Mouse (Mus musculus) brain, embryonic 14.5 days (tissue): ENCODE data around the gene Zbtb11.

Experiments used
- CTCF ChIP-seq: fragments of 200-500 bp; IDR thresholded peaks from 2 replicates; pipeline ENCODE4 v1.5.1; 2012; ENCODE audit warnings: inconsistent platforms, mild to moderate bottlenecking, moderate library complexity, borderline replicate concordance; ENCODE audit not compliant: insufficient read depth, insufficient read length; ENCODE audit errors: extremely low read depth
- POLR2A ChIP-seq: fragments of 200-500 bp; IDR thresholded peaks from 2 replicates; pipeline ENCODE4 v1.6.1; 2012; ENCODE audit warnings: mild to moderate bottlenecking, inconsistent platforms, borderline replicate concordance; ENCODE audit not compliant: poor library complexity, insufficient read depth, insufficient read length, severe bottlenecking; ENCODE audit errors: extremely low read depth

DNA sequence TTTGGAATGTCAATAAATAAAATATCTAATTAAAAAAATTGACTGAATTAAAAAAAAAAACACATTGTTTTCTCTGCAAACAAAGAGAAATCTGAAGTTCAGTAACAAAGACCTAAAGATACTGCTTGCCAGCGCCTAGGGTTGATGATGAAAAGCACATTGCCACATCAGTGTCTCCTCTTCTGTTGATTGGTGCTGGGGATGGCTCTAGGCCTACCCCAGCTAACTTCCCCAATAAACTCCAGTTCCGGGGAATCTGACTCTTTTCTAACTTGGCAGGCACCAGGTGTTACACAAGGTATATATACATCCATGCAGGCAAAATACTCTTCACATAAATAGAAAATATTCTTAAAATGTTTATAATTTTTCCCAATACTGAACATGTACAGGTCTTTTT is 20.6 kb downstream of the Zbtb11 start:
- TF ChIP-seq POLR2A (no peak), CTCF (no peak)
